Mouse (Mus musculus): ENCODE measurements around the gene Cxcl15. TPM values are rescaled to one million over a fixed set of nuclear protein-coding genes. Genes with fewer than 3 reads are reported as not detected.
"Not testable (repeated sequence)": the region's sequence is repeated elsewhere in the genome, so short reads cannot be mapped to it uniquely, and the experiment has no call there.

Gene Cxcl15
- polyA plus RNA-seq, 1 experiment, result not detected

GRCm38 (mm10) chr5:90788114-90788513, 6.2 kb upstream of the Cxcl15 start:
- no peak for TF ChIP-seq CTCF (IDR thresholded peaks at IDR 0.05; ENCODE audit: low read depth, low read length)
- TF ChIP-seq POLR2A (IDR thresholded peaks at IDR 0.05; ENCODE audit: borderline replicate concordance, low read depth, low read length), result no peak
- H3K4me1 ChIP-seq (ENCODE audit: control insufficient read depth, insufficient read depth, low read length), result peaks cover 16% of the 10 kb centered on the region
- no peak overlapping the region for H3K27ac ChIP-seq (ENCODE audit: insufficient read depth, low read depth, low read length)
- no peak overlapping the region for H3K4me3 ChIP-seq (ENCODE audit: insufficient read depth, low read length)

GRCm38 (mm10) chr5:90789306-90790073, 4.8 kb upstream of the Cxcl15 start:
- H3K4me1 ChIP-seq (ENCODE audit: control insufficient read depth, insufficient read depth, low read length), result peaks cover 13% of the 10 kb centered on the region
- H3K27ac ChIP-seq (ENCODE audit: insufficient read depth, low read depth, low read length), result no peak overlapping the region
- no peak overlapping the region for H3K4me3 ChIP-seq (ENCODE audit: insufficient read depth, low read length)
- no peak for TF ChIP-seq CTCF (IDR thresholded peaks at IDR 0.05; ENCODE audit: low read depth, low read length)
- TF ChIP-seq POLR2A (IDR thresholded peaks at IDR 0.05; ENCODE audit: borderline replicate concordance, low read depth, low read length), result no peak

GRCm38 (mm10) chr5:90790074-90790502, 4.2 kb upstream of the Cxcl15 start:
- H3K4me1 ChIP-seq (ENCODE audit: control insufficient read depth, insufficient read depth, low read length), result peaks cover 13% of the 10 kb centered on the region
- H3K4me3 ChIP-seq (ENCODE audit: insufficient read depth, low read length), result no peak overlapping the region
- no peak overlapping the region for H3K27ac ChIP-seq (ENCODE audit: insufficient read depth, low read depth, low read length)
- TF ChIP-seq CTCF (IDR thresholded peaks at IDR 0.05; ENCODE audit: low read depth, low read length) (no peak), POLR2A (IDR thresholded peaks at IDR 0.05; ENCODE audit: borderline replicate concordance, low read depth, low read length) (no peak)

GRCm38 (mm10) chr5:90795392-90795791, 1.1 kb downstream of the Cxcl15 start:
- H3K27ac ChIP-seq (ENCODE audit: insufficient read depth, low read depth, low read length); H3K4me1 ChIP-seq (ENCODE audit: control insufficient read depth, insufficient read depth, low read length); H3K4me3 ChIP-seq (ENCODE audit: insufficient read depth, low read length): not testable (repeated sequence)

GRCm38 (mm10) chr5:90804574-90804973, 10.2 kb downstream of the Cxcl15 start:
- H3K27ac ChIP-seq (ENCODE audit: insufficient read depth, low read depth, low read length), result no peak overlapping the region
- no peak for TF ChIP-seq POLR2A (IDR thresholded peaks at IDR 0.05; ENCODE audit: borderline replicate concordance, low read depth, low read length)
- TF ChIP-seq CTCF (IDR thresholded peaks at IDR 0.05; ENCODE audit: low read depth, low read length), result no peak
- H3K4me1 ChIP-seq (ENCODE audit: control insufficient read depth, insufficient read depth, low read length), result no peaks in the 10 kb centered on the region
- H3K4me3 ChIP-seq (ENCODE audit: insufficient read depth, low read length), result no peak overlapping the region

- H3K27ac ChIP-seq (ENCODE audit: insufficient read depth, low read depth, low read length), result no peak overlapping the region
- TF ChIP-seq POLR2A (IDR thresholded peaks at IDR 0.05; ENCODE audit: borderline replicate concordance, low read depth, low read length) (no peak), CTCF (IDR thresholded peaks at IDR 0.05; ENCODE audit: low read depth, low read length) (no peak)
- no peak overlapping the region for H3K4me3 ChIP-seq (ENCODE audit: insufficient read depth, low read length)
- no peaks in the 10 kb centered on the region for H3K4me1 ChIP-seq (ENCODE audit: control insufficient read depth, insufficient read depth, low read length)
Measured at GRCm38 (mm10) chr5:90806050-90806449, 11.7 kb downstream of the Cxcl15 start.

- no peak for TF ChIP-seq CTCF (IDR thresholded peaks at IDR 0.05; ENCODE audit: low read depth, low read length)
- no peak for TF ChIP-seq POLR2A (IDR thresholded peaks at IDR 0.05; ENCODE audit: borderline replicate concordance, low read depth, low read length)
- Histone ChIP-seq H3K27ac (ENCODE audit: insufficient read depth, low read depth, low read length) (no peak overlapping the region), H3K4me1 (ENCODE audit: control insufficient read depth, insufficient read depth, low read length) (no peaks in the 10 kb centered on the region), H3K4me3 (ENCODE audit: insufficient read depth, low read length) (no peak overlapping the region)
Measured at GRCm38 (mm10) chr5:90807176-90807950, 13.0 kb downstream of the Cxcl15 start.

- no peak for TF ChIP-seq CTCF (IDR thresholded peaks at IDR 0.05; ENCODE audit: low read depth, low read length)
- Histone ChIP-seq H3K27ac (ENCODE audit: insufficient read depth, low read depth, low read length) (no peak overlapping the region), H3K4me3 (ENCODE audit: insufficient read depth, low read length) (no peak overlapping the region)
Measured at GRCm38 (mm10) chr5:90819756-90820155, 25.4 kb downstream of the Cxcl15 start.

GRCm38 (mm10) chr5:90832145-90832767, 37.9 kb downstream of the Cxcl15 start:
- no peaks in the 10 kb centered on the region for H3K4me1 ChIP-seq (ENCODE audit: control insufficient read depth, insufficient read depth, low read length)
- H3K27ac ChIP-seq (ENCODE audit: insufficient read depth, low read depth, low read length), result no peak overlapping the region
- TF ChIP-seq CTCF (IDR thresholded peaks at IDR 0.05; ENCODE audit: low read depth, low read length) (no peak), POLR2A (IDR thresholded peaks at IDR 0.05; ENCODE audit: borderline replicate concordance, low read depth, low read length) (no peak)
- no peak overlapping the region for H3K4me3 ChIP-seq (ENCODE audit: insufficient read depth, low read length)

More at GRCm38 (mm10) chr5:90819756-90820155, 25.4 kb downstream of the Cxcl15 start:
- H3K4me1 ChIP-seq (ENCODE audit: control insufficient read depth, insufficient read depth, low read length), result no peaks in the 10 kb centered on the region
